Mouse (Mus musculus): ENCODE measurements at regions not wholly inside any gene's neighbourhood (a gene's known extent, or its start where the extent isn't known, plus 50 kb on each side); places are given as distances from the start of the nearest gene placed in this dataset.

- DNase-seq, result peak; percentile 2
These were observed 485.9 kb upstream of the B3gat1 start for GRCm38 (mm10) chr9:26247669-26248068.

GRCm38 (mm10) chr9:26264867-26265725 is 468.4 kb upstream of the B3gat1 start:
- peak; percentile 78 for DNase-seq
